Mouse (Mus musculus): Measurements from ENCODE around the gene Atp6v1f. TPM values are rescaled to one million over a fixed set of nuclear protein-coding genes. Genes with fewer than 3 reads are reported as not detected.
A peak's percentile ranks its signal among the peaks of the same experiment; 100 is the strongest.

Gene Atp6v1f
- polyA plus RNA-seq, 2 experiments = 195 to 226 TPM

GRCm38 (mm10) chr6:29497791-29498190, 30.3 kb downstream of the Atp6v1f start:
- Histone ChIP-seq H3K4me1 (ENCODE audit: control insufficient read depth, insufficient read depth, low read length) (no peaks in the 10 kb centered on the region), H3K9ac (ENCODE audit: low read depth, low read length, severe bottlenecking) (no peak overlapping the region), H3K27ac (replicated peaks; ENCODE audit: low read depth, low read length) (no peak overlapping the region), H3K27me3 (ENCODE audit: control insufficient read depth, insufficient read depth, low read length) (no peaks in the 10 kb centered on the region), H3K36me3 (ENCODE audit: control insufficient read depth, insufficient read depth, low read length) (peaks cover 39% of the 10 kb centered on the region), H3K9me3 (ENCODE audit: control insufficient read depth, low read length) (no peaks in the 10 kb centered on the region), H3K4me2 (replicated peaks; ENCODE audit: low read depth, low read length, severe bottlenecking) (no peak overlapping the region), H3K4me3 (replicated peaks; ENCODE audit: low read length) (no peak overlapping the region)
- TF ChIP-seq POLR2A (IDR thresholded peaks at IDR 0.05; ENCODE audit: borderline replicate concordance, extremely low read depth, insufficient read depth, insufficient read length) = no peak
- WGBS = 65% methylated on average over 2 of the region's 2 CpGs
- no peak for ATAC-seq (ENCODE audit: low FRiP score, low read depth)
- DNase-seq (ENCODE audit: low spot score) = no peak

GRCm38 (mm10) chr6:29500177-29500576, 32.7 kb downstream of the Atp6v1f start:
- Histone ChIP-seq H3K27me3 (ENCODE audit: control insufficient read depth, insufficient read depth, low read length) (no peaks in the 10 kb centered on the region), H3K36me3 (ENCODE audit: control insufficient read depth, insufficient read depth, low read length) (peaks cover 33% of the 10 kb centered on the region), H3K4me2 (replicated peaks; ENCODE audit: low read depth, low read length, severe bottlenecking) (no peak overlapping the region), H3K4me1 (ENCODE audit: control insufficient read depth, insufficient read depth, low read length) (no peaks in the 10 kb centered on the region), H3K4me3 (replicated peaks; ENCODE audit: low read length) (no peak overlapping the region), H3K9ac (ENCODE audit: low read depth, low read length, severe bottlenecking) (no peak overlapping the region), H3K9me3 (ENCODE audit: control insufficient read depth, low read length) (no peaks in the 10 kb centered on the region), H3K27ac (replicated peaks; ENCODE audit: low read depth, low read length) (no peak overlapping the region)
- ATAC-seq (ENCODE audit: low FRiP score, low read depth) = no peak
- WGBS = 91% methylated on average over 7 of the region's 7 CpGs
- TF ChIP-seq POLR2A (IDR thresholded peaks at IDR 0.05; ENCODE audit: borderline replicate concordance, extremely low read depth, insufficient read depth, insufficient read length) = no peak
- DNase-seq (ENCODE audit: low spot score) = no peak

GRCm38 (mm10) chr6:29500810-29501209, 33.3 kb downstream of the Atp6v1f start:
- Histone ChIP-seq H3K4me1 (ENCODE audit: control insufficient read depth, insufficient read depth, low read length) (no peaks in the 10 kb centered on the region), H3K9ac (ENCODE audit: low read depth, low read length, severe bottlenecking) (no peak overlapping the region), H3K27me3 (ENCODE audit: control insufficient read depth, insufficient read depth, low read length) (no peaks in the 10 kb centered on the region), H3K27ac (replicated peaks; ENCODE audit: low read depth, low read length) (no peak overlapping the region), H3K4me2 (replicated peaks; ENCODE audit: low read depth, low read length, severe bottlenecking) (no peak overlapping the region), H3K4me3 (replicated peaks; ENCODE audit: low read length) (no peak overlapping the region), H3K9me3 (ENCODE audit: control insufficient read depth, low read length) (no peaks in the 10 kb centered on the region), H3K36me3 (ENCODE audit: control insufficient read depth, insufficient read depth, low read length) (peaks cover 32% of the 10 kb centered on the region)
- TF ChIP-seq POLR2A (IDR thresholded peaks at IDR 0.05; ENCODE audit: borderline replicate concordance, extremely low read depth, insufficient read depth, insufficient read length) = no peak
- WGBS = 90% methylated on average over 6 of the region's 6 CpGs
- no peak for ATAC-seq (ENCODE audit: low FRiP score, low read depth)
- no peak for DNase-seq (ENCODE audit: low spot score)

GRCm38 (mm10) chr6:29501599-29501998, 34.1 kb downstream of the Atp6v1f start:
- Histone ChIP-seq H3K4me1 (ENCODE audit: control insufficient read depth, insufficient read depth, low read length) (peaks cover 5% of the 10 kb centered on the region; the same call in 1 of the 2 replicates), H3K27me3 (ENCODE audit: control insufficient read depth, insufficient read depth, low read length) (no peaks in the 10 kb centered on the region), H3K36me3 (ENCODE audit: control insufficient read depth, insufficient read depth, low read length) (peaks cover 25% of the 10 kb centered on the region), H3K4me2 (replicated peaks; ENCODE audit: low read depth, low read length, severe bottlenecking) (no peak overlapping the region), H3K9ac (ENCODE audit: low read depth, low read length, severe bottlenecking) (no peak overlapping the region), H3K9me3 (ENCODE audit: control insufficient read depth, low read length) (no peaks in the 10 kb centered on the region), H3K4me3 (replicated peaks; ENCODE audit: low read length) (no peak overlapping the region), H3K27ac (replicated peaks; ENCODE audit: low read depth, low read length) (no peak overlapping the region)
- WGBS = 100% methylated on average over 1 of the region's 1 CpGs
- DNase-seq (ENCODE audit: low spot score) (no peak), ATAC-seq (ENCODE audit: low FRiP score, low read depth) (no peak)
- no peak for TF ChIP-seq POLR2A (IDR thresholded peaks at IDR 0.05; ENCODE audit: borderline replicate concordance, extremely low read depth, insufficient read depth, insufficient read length)

- TF ChIP-seq POLR2A (IDR thresholded peaks at IDR 0.05; ENCODE audit: borderline replicate concordance, extremely low read depth, insufficient read depth, insufficient read length) = no peak
- Histone ChIP-seq H3K4me1 (ENCODE audit: control insufficient read depth, insufficient read depth, low read length) (peaks cover 18% of the 10 kb centered on the region), H3K27me3 (ENCODE audit: control insufficient read depth, insufficient read depth, low read length) (no peaks in the 10 kb centered on the region), H3K4me2 (replicated peaks; ENCODE audit: low read depth, low read length, severe bottlenecking) (no peak overlapping the region), H3K9ac (ENCODE audit: low read depth, low read length, severe bottlenecking) (no peak overlapping the region), H3K27ac (replicated peaks; ENCODE audit: low read depth, low read length) (no peak overlapping the region), H3K36me3 (ENCODE audit: control insufficient read depth, insufficient read depth, low read length) (peaks cover 5% of the 10 kb centered on the region; the same call in 1 of the 2 replicates), H3K4me3 (replicated peaks; ENCODE audit: low read length) (no peak overlapping the region), H3K9me3 (ENCODE audit: control insufficient read depth, low read length) (no peaks in the 10 kb centered on the region)
- DNase-seq (ENCODE audit: low spot score) = no peak
- ATAC-seq (ENCODE audit: low FRiP score, low read depth) = no peak
- 83% methylated on average over 5 of the region's 5 CpGs for WGBS
Measured at GRCm38 (mm10) chr6:29505493-29505892, 38.0 kb downstream of the Atp6v1f start.

- DNase-seq (ENCODE audit: low spot score) = no peak
- peaks cover 18% of the 10 kb centered on the region for H3K4me1 ChIP-seq (ENCODE audit: control insufficient read depth, insufficient read depth, low read length)
- peak overlapping the region; percentile 58 for H3K4me2 ChIP-seq (replicated peaks; ENCODE audit: low read depth, low read length, severe bottlenecking)
- no peak for TF ChIP-seq POLR2A (IDR thresholded peaks at IDR 0.05; ENCODE audit: borderline replicate concordance, extremely low read depth, insufficient read depth, insufficient read length)
- no peak overlapping the region for H3K27ac ChIP-seq (replicated peaks; ENCODE audit: low read depth, low read length)
- peak overlapping the region; percentile 62 for H3K4me3 ChIP-seq (replicated peaks; ENCODE audit: low read length)
- ATAC-seq (ENCODE audit: low FRiP score, low read depth) = no peak
- peak overlapping the region; percentile 72 for H3K9ac ChIP-seq (ENCODE audit: low read depth, low read length, severe bottlenecking)
- H3K36me3 ChIP-seq (ENCODE audit: control insufficient read depth, insufficient read depth, low read length) = 0 out of 2 replicates have a peak, but pooled peaks cover 3% of the 10 kb centered on the region
- H3K9me3 ChIP-seq (ENCODE audit: control insufficient read depth, low read length) = no peaks in the 10 kb centered on the region
- H3K27me3 ChIP-seq (ENCODE audit: control insufficient read depth, insufficient read depth, low read length) = no peaks in the 10 kb centered on the region
- WGBS = 12% methylated on average over 8 of the region's 8 CpGs
Measured at GRCm38 (mm10) chr6:29506834-29507233, 39.3 kb downstream of the Atp6v1f start.

Measured in limb, embryonic 14.5 days (tissue).